Mouse (Mus musculus) 416B (cell line): ENCODE measurements around the gene Itfg1.

Experiments used
- DNase-seq: peaks from one replicate; pipeline ENCODE4 v3.0.0; 2011; ENCODE audit warnings: low read depth

Itfg1 gene

GRCm38 (mm10) chr8:85730545-85730944, 110.2 kb downstream of the Itfg1 start:
- no peak for DNase-seq

GRCm38 (mm10) chr8:85717271-85717670, 123.5 kb downstream of the Itfg1 start:
- no peak for DNase-seq

DNA sequence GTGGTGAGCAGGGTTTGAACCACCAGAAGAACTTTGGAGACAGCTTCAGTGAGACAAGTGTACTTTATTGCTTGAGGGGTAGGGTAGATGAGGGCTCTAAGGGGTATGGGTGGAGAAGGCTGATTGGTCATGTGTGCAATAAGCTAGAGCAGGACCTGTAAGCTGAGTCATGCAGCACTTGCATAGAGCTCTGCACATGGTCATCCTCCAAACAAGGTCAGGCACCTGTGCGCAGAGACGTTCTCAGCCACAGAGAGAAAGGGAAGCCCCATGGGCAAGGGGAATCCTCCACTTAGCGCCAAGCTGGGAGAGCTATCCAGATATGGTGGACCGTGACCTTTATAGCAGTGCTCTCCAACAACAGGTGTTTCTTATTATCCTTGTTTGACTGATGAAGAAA, 124.0 kb downstream of the Itfg1 start:
- no peak for DNase-seq

DNA sequence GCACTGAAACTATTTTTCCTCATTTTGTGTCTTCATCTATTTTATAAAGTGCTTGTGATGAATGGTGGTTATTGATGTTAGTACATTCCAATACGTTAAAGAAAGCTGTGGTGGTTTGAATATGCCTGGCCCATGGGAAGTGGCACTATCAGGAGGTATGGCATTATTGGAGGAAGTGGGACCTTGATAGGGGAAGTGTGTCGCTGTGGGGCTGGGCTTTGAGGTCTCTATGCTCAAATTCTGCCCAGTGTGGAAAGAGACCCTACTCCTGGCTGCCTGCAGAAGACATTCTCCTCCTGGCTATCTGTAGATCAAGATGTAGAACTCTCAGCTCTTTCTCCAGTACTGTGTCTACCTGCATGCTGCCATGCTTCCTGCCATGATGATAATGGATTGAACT, 133.7 kb downstream of the Itfg1 start:
- no peak for DNase-seq

DNA sequence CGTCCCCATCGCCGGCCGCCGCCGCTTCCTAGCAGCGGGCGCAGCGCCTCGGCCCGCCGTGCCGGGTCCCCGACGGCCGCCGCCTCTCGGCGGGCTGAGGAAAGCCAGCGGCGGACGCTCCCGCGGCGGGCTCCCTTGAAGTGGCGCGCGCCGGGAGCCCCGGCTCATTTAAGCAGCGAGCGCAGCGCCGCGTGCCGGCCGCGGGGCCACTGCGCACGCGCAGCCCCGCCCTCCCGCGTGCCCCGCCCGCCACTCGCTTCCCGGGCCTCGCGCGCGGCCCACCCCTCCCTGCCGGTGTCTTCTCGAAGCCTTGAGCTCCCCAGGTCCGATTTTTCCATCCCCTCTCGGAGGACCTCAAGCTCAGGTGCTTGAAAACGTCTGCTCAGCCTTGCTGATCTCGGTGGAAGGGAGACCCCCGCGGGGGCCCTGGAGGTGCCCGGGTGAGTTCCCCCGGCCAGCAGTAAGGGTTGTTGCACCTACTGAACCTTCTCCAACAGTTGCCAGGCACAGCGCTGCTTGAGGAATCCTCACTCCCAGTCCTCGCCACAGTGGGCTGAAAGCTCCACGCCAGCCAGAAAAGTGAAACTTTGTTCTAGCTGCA, 139.9 kb downstream of the Itfg1 start, which contains the start of gene Neto2:
Gene Neto2 (minus strand): TSS at position 174 of the 601 bp plus-strand sequence.
- peak; percentile 70 for DNase-seq

GRCm38 (mm10) chr8:85700101-85700750, 140.5 kb downstream of the Itfg1 start:
- DNase-seq, result peak; percentile 73

DNA sequence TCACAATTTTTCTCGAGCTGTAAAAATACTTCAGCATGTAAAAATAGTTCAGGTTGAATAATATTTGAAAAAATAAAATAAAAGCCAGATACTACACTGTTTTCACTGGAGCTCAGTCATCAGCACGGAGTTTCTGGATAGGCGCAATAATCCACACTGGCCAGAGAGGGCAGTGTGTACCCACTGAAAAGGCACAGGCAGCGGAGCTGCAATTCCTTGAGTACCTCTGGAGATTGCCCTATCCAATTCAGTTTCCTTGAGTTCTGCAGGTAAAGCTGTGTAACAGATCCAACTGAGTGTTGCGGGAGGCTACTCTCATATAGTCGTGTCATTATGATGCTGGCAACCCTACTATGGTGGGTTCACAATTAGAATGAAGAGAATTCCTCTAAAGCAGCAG, 141.7 kb downstream of the Itfg1 start:
- peak; percentile 82 for DNase-seq
